13 mouse cellular contexts compared by ENCODE assay signal in the genomic region with DNA sequence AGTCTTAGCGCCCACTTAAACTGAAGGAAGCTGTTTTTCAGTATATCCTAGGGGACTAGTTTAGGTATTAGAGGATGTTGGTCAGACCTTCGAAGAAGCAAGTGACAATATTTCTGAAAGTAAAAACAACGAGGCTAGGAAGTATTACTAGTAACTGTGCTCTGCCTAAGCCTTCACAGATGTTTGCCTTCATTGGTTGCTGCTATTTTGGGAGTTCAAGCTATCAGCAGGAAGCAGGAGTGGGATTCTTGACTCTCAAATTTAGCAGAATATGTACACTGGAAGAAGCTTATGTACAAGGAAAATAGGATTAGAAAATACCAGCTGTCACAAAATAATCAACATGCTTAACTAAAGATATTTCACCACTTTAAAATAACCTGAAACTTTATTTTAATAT.
"Had no signal": no experiment of that assay in that cellular context is flagged by ENCODE, and none has a peak within 500 bp of the region (broad histone marks: within the 10 kb centered on the region; RNA-seq: fewer than 3 reads in every experiment).

No protein-coding gene starts in this region.

- H3K9me3 ChIP-seq: midbrain, embryonic 12.5 days had no signal

- H3K4me2 ChIP-seq: limb, embryonic 12.5 days; midbrain, embryonic 12.5 days had no signal

- H3K4me3 ChIP-seq: layer of hippocampus, adult 2 months; limb, embryonic 12.5 days; midbrain, embryonic 12.5 days had no signal

- H3K4me1 ChIP-seq: limb, embryonic 12.5 days; midbrain, embryonic 12.5 days had no signal

- DNase-seq: kidney, adult 8-10 months; kidney, postnatal 10 days; kidney, postnatal 4 days; lung, adult 18-20 months; lung, postnatal 36 days; thymus, adult 2 months; thymus, postnatal 25 days had no signal

- H3K36me3 ChIP-seq: limb, embryonic 12.5 days; midbrain, embryonic 12.5 days had no signal

- H3K27me3 ChIP-seq: limb, embryonic 12.5 days; midbrain, embryonic 12.5 days had no signal

- H3K27ac ChIP-seq: layer of hippocampus, adult 2 months; limb, embryonic 12.5 days; midbrain, embryonic 12.5 days; stomach, postnatal 0 days had no signal

- H3K9ac ChIP-seq: limb, embryonic 12.5 days; midbrain, embryonic 12.5 days had no signal

- ATAC-seq: intestine, postnatal 0 days; lung, postnatal 0 days had no signal
